Mouse (Mus musculus): ENCODE data around the gene Zkscan16. TPM values are rescaled to one million over a fixed set of nuclear protein-coding genes. Genes with fewer than 3 reads are reported as not detected.

Zkscan16 gene
- total and polyA plus RNA-seq, 3 experiments: not detected

- TF ChIP-seq ZNF384 (IDR thresholded peaks at IDR 0.05; ENCODE audit: low read depth, low read length): no peak
- TF ChIP-seq PAX5 (IDR thresholded peaks at IDR 0.05; ENCODE audit: low read length): no peak
- TF ChIP-seq USF1 (IDR thresholded peaks at IDR 0.05; ENCODE audit: low read depth, low read length): no peak
- no peak for TF ChIP-seq MAZ (IDR thresholded peaks at IDR 0.05; ENCODE audit: low read depth, low read length)
- TF ChIP-seq ZC3H11A (IDR thresholded peaks at IDR 0.05; ENCODE audit: low read depth, low read length): no peak
- TF ChIP-seq JUN (IDR thresholded peaks at IDR 0.05; ENCODE audit: insufficient read depth, low read depth, low read length): no peak
- no peak for TF ChIP-seq CTCF (conservative IDR thresholded peaks at IDR 0.05 in 1 of 2, IDR thresholded peaks at IDR 0.05 in 1 of 2; ENCODE audit: low read depth in 2 of 2, low read length in 2 of 2)
- no peak for TF ChIP-seq MYC (IDR thresholded peaks at IDR 0.05; ENCODE audit: low read depth, low read length)
- no peak for TF ChIP-seq GABPA (IDR thresholded peaks at IDR 0.05; ENCODE audit: insufficient replicate concordance, low read depth, low read length)
- TF ChIP-seq MAFK (IDR thresholded peaks at IDR 0.05; ENCODE audit: insufficient replicate concordance, low read length): no peak
- TF ChIP-seq POLR2A (IDR thresholded peaks at IDR 0.05; ENCODE audit: low read depth, low read length): no peak
- no peak for TF ChIP-seq EP300 (IDR thresholded peaks at IDR 0.05; ENCODE audit: low read length)
- Histone ChIP-seq H3K4me1 (ENCODE audit: control insufficient read depth in 1 of 2, insufficient read depth in 2 of 2) (peaks cover 0 to 3% of the 10 kb centered on the region in 2 experiments; a peak in 1 of 4 replicates), H3K4me3 (replicated peaks in 1 of 3; ENCODE audit: low read depth in 2 of 3, low read length in 2 of 3, poor library complexity in 1 of 3) (no peak overlapping the region), H3K36me3 (replicated peaks in 1 of 2; ENCODE audit: control insufficient read depth in 1 of 2, insufficient read depth in 1 of 2, low read length in 1 of 2) (no peaks in the 10 kb centered on the region), H3K27ac (ENCODE audit: insufficient read depth, low read depth) (no peak overlapping the region), H3K9ac (ENCODE audit: insufficient read depth, low read depth) (no peak overlapping the region), H3K79me2 (replicated peaks; ENCODE audit: control insufficient read depth, extremely low read depth, insufficient read depth, poor library complexity, severe bottlenecking) (no peaks in the 10 kb centered on the region), H3K27me3 (replicated peaks) (no peaks in the 10 kb centered on the region), H3K4me2 (ENCODE audit: insufficient read depth, low read depth, poor library complexity, severe bottlenecking) (no peak overlapping the region), H3K9me3 (replicated peaks; ENCODE audit: low read length) (no peaks in the 10 kb centered on the region)
- DNase-seq (ENCODE audit: extremely low read depth): no peak
- in situ Hi-C loops (cut with MboI; ENCODE audit: low pct_ligation_motif_present, low pct_unique_long_range_greater_than_20kb, low sequenced_read_pairs) (no loop called here), dilution Hi-C loops (cut with MboI; ENCODE audit: extremely low pct_ligation_motif_present, extremely low pct_unique_long_range_greater_than_20kb, low sequenced_read_pairs) (no loop called here)
These were observed 1.8 kb upstream of the Zkscan16 start for GRCm38 (mm10) chr4:58941638-58942037.

- Histone ChIP-seq H3K79me2 (replicated peaks; ENCODE audit: control insufficient read depth, extremely low read depth, insufficient read depth, poor library complexity, severe bottlenecking) (no peaks in the 10 kb centered on the region), H3K36me3 (replicated peaks in 1 of 2; ENCODE audit: control insufficient read depth in 1 of 2, insufficient read depth in 1 of 2, low read length in 1 of 2) (no peaks in the 10 kb centered on the region), H3K4me3 (replicated peaks in 1 of 3; ENCODE audit: low read depth in 2 of 3, low read length in 2 of 3, poor library complexity in 1 of 3) (no peak overlapping the region), H3K4me1 (ENCODE audit: control insufficient read depth in 1 of 2, insufficient read depth in 2 of 2) (peaks cover 0 to 3% of the 10 kb centered on the region in 2 experiments; a peak in 1 of 4 replicates), H3K9ac (ENCODE audit: insufficient read depth, low read depth) (no peak overlapping the region), H3K27ac (ENCODE audit: insufficient read depth, low read depth) (no peak overlapping the region), H3K4me2 (ENCODE audit: insufficient read depth, low read depth, poor library complexity, severe bottlenecking) (no peak overlapping the region), H3K9me3 (replicated peaks; ENCODE audit: low read length) (no peaks in the 10 kb centered on the region), H3K27me3 (replicated peaks) (no peaks in the 10 kb centered on the region)
- in situ Hi-C loops (cut with MboI; ENCODE audit: low pct_ligation_motif_present, low pct_unique_long_range_greater_than_20kb, low sequenced_read_pairs): no loop called here
- no peak for TF ChIP-seq ZNF384 (IDR thresholded peaks at IDR 0.05; ENCODE audit: low read depth, low read length)
- TF ChIP-seq PAX5 (IDR thresholded peaks at IDR 0.05; ENCODE audit: low read length): no peak
- no peak for TF ChIP-seq ZC3H11A (IDR thresholded peaks at IDR 0.05; ENCODE audit: low read depth, low read length)
- TF ChIP-seq NELFE (IDR thresholded peaks at IDR 0.05; ENCODE audit: low read depth, low read length): no peak
- TF ChIP-seq HCFC1 (IDR thresholded peaks at IDR 0.05; ENCODE audit: low read depth, low read length): no peak
- dilution Hi-C loops (cut with MboI; ENCODE audit: extremely low pct_ligation_motif_present, extremely low pct_unique_long_range_greater_than_20kb, low sequenced_read_pairs): no loop called here
- no peak for DNase-seq (ENCODE audit: extremely low read depth)
These were observed 486 bp upstream of the Zkscan16 start for GRCm38 (mm10) chr4:58942942-58943341.

DNA sequence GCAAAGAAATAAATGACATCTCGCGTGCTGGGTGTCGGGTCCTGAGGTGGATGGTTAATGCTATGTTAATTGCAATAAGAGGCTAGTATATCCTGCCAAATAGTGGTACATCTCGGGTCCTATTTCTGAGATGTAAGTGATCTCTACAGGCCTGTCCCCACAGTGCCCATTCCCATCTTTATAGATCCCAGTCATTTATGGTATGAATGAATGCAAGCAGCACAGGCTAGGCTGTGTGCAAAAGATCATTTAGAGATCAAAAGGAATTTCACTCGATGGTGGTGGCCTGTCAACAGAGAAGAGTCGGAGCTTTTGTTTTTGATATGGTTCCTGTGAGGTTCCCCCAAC is 752 bp downstream of the Zkscan16 start:
- dilution Hi-C loops (cut with MboI; ENCODE audit: extremely low pct_ligation_motif_present, extremely low pct_unique_long_range_greater_than_20kb, low sequenced_read_pairs) (no loop called here), in situ Hi-C loops (cut with MboI; ENCODE audit: low pct_ligation_motif_present, low pct_unique_long_range_greater_than_20kb, low sequenced_read_pairs) (no loop called here)
- Histone ChIP-seq H3K4me2 (ENCODE audit: insufficient read depth, low read depth, poor library complexity, severe bottlenecking) (no peak overlapping the region), H3K79me2 (replicated peaks; ENCODE audit: control insufficient read depth, extremely low read depth, insufficient read depth, poor library complexity, severe bottlenecking) (no peaks in the 10 kb centered on the region), H3K4me3 (replicated peaks in 1 of 3; ENCODE audit: low read depth in 2 of 3, low read length in 2 of 3, poor library complexity in 1 of 3) (no peak overlapping the region), H3K9me3 (replicated peaks; ENCODE audit: low read length) (no peaks in the 10 kb centered on the region), H3K9ac (ENCODE audit: insufficient read depth, low read depth) (no peak overlapping the region), H3K4me1 (ENCODE audit: control insufficient read depth in 1 of 2, insufficient read depth in 2 of 2) (peaks cover 0 to 3% of the 10 kb centered on the region in 2 experiments; a peak in 1 of 4 replicates), H3K27me3 (replicated peaks) (no peaks in the 10 kb centered on the region), H3K36me3 (replicated peaks in 1 of 2; ENCODE audit: control insufficient read depth in 1 of 2, insufficient read depth in 1 of 2, low read length in 1 of 2) (no peaks in the 10 kb centered on the region), H3K27ac (ENCODE audit: insufficient read depth, low read depth) (no peak overlapping the region)
- no peak for DNase-seq (ENCODE audit: extremely low read depth)
- TF ChIP-seq SIN3A (IDR thresholded peaks at IDR 0.05; ENCODE audit: low read length) (no peak), JUND (conservative IDR thresholded peaks at IDR 0.05; ENCODE audit: low read depth, low read length) (no peak), GABPA (IDR thresholded peaks at IDR 0.05; ENCODE audit: insufficient replicate concordance, low read depth, low read length) (no peak), MAX (IDR thresholded peaks at IDR 0.05; ENCODE audit: low read length) (no peak), HCFC1 (IDR thresholded peaks at IDR 0.05; ENCODE audit: low read depth, low read length) (no peak), NELFE (IDR thresholded peaks at IDR 0.05; ENCODE audit: low read depth, low read length) (no peak), PAX5 (IDR thresholded peaks at IDR 0.05; ENCODE audit: low read length) (no peak), UBTF (IDR thresholded peaks at IDR 0.05; ENCODE audit: low read depth, low read length) (no peak), MXI1 (IDR thresholded peaks at IDR 0.05; ENCODE audit: low read depth, low read length) (no peak), CHD2 (IDR thresholded peaks at IDR 0.05; ENCODE audit: low read length) (no peak), BHLHE40 (IDR thresholded peaks at IDR 0.05; ENCODE audit: low read depth, low read length) (no peak), EP300 (IDR thresholded peaks at IDR 0.05; ENCODE audit: low read length) (no peak)
